Mouse (Mus musculus) adipocyte (in vitro differentiated cells): ENCODE measurements around the gene Ing2.

Experiments
- DNase-seq: peaks from one replicate; pipeline ENCODE4 v3.0.0-alpha.2; 2016; ENCODE audit warnings: low spot score

Gene Ing2

GRCm38 (mm10) chr8:47674140-47674776, 1.1 kb downstream of the Ing2 start:
- DNase-seq = no peak

DNA sequence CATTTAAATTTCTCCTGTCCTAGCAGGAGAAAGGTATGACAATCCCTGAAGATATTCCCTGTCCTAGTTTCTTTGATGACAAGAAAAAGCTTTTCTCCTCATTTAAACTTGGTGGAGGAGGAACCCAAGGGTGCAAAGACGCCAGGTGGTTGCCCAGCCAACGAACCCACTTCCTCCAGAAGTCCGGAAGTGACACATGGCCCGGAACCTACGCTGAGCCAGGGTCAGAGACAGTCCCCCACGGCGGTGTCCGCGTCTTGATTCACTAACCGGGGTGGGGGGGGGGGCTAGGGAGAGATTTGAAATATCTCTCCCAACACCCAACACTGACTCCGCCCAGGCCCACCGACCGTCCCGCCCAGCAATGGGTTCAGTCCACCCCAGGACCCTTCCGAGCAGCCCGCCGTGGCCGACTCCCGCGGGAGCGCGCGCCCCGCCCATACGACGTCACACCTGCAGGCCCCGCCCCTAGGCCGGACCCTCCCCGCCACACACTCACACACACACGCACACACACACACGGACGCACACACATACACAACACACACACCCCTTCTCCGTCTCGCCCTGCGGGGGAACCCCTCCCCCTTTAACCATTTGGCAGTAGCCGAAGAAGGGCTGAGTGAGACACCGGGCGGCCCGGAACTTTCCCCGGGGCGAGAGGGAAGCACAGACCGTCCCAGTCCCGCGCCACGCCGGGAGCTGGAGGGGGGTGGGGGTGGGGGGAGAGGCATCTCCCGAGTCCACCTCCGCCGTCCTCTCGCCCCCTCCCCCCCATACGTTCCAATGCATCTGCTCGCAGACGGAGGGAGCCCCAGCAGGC, 1.8 kb downstream of the Ing2 start:
- DNase-seq = peak; percentile 79

DNA sequence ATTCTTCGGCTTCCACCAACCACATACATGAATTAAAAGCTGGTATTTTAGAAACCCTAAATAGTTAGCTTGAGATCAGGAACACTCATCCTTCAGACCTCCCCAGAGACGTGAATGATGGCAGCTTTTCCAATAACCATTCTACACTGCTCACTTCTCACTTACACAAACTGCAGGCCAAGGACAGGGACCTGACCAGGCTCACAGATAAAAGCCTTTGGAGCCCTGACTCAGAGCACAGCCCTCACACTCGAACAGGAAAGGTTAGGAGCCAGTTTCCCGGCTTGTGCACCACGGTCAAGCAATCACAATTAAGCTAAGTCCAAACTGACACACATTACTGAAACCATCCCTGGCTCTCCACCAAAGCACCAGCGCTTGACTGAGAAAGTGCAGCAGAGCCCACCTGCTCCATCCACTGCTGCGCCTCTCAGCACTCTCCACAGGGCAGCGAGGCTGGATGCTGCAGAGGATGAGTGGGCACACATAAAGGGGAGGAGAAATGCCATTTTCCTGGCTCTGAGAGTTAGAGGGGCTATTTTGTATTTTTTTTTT, 11.0 kb downstream of the Ing2 start:
- DNase-seq = no peak

GRCm38 (mm10) chr8:47663201-47663600, 12.2 kb downstream of the Ing2 start:
- DNase-seq = no peak

DNA sequence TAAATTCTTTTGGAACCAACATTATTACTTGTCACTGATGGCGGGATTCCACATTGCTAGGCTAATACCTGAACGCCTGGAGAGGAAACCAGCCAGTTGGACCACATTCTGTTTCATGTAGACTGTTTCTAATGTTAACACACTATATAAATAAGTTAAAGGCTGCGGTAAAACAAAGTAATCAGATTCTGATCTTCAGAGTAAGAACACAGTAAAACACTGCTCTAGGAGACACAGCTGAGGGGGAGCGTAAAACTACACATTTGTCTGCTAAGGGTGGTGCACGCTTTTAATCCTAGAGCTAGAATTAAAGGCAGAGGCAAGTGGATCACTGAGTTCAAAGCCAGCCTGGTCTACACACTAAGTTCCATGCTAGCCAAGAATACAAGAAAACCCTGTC, 12.6 kb downstream of the Ing2 start:
- no peak for DNase-seq

DNA sequence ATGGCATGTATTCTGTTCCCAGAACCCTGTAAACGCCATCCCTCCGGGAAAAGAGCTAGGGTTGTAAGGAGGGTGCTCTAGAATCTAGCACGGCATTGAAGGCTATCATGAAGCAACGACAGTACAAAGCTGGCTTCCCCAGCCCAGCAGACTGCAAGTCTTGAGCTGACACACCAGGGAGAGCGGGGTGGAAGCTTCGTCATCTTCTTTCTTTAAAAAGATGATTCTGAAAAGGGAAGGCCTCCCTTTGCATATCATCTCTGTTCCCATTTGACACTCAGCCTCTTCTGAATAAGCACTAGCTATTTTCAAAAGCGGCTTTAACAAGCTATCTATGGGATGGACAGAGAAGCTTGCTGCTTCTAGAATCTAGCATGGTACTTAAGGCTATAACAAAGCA, 15.0 kb downstream of the Ing2 start:
- DNase-seq = no peak

GRCm38 (mm10) chr8:47659463-47659862, 15.9 kb downstream of the Ing2 start:
- no peak for DNase-seq

DNA sequence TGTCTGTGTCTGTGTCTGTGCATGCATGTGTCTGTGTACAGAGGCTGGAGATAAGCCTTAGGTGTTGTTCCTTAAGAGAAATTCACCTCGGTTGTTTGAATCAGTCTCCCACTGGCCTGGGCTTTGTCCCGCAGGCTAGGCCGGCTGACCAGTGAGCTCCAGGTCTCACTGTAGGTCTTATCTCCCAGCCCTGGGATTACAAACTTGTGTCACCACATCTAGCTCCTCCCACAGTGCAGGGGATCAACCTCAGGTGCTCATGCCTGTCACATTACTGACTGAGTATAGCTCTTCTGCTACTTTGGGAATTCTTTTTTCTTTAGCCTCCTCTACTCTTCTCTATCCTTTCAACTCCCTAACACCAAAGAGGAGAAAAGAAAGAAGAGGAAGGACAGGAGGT, 20.9 kb downstream of the Ing2 start:
- DNase-seq = no peak

DNA sequence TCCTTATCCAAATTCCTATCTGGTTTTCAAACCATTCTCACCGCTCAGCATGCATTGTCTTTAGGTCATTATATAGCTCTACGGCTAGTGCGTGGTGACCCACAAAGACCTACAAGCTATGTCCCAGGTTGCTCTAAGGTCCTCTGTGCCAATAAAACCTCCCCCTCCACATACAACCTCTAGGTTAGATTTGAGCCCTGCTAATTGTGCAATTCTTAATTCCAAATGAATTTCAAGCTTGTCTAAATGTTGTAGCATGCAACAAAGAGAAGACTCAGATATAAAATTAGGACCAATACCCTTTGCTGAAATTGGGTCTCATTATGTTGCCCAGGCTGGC, 22.6 kb downstream of the Ing2 start:
- no peak for DNase-seq

DNA sequence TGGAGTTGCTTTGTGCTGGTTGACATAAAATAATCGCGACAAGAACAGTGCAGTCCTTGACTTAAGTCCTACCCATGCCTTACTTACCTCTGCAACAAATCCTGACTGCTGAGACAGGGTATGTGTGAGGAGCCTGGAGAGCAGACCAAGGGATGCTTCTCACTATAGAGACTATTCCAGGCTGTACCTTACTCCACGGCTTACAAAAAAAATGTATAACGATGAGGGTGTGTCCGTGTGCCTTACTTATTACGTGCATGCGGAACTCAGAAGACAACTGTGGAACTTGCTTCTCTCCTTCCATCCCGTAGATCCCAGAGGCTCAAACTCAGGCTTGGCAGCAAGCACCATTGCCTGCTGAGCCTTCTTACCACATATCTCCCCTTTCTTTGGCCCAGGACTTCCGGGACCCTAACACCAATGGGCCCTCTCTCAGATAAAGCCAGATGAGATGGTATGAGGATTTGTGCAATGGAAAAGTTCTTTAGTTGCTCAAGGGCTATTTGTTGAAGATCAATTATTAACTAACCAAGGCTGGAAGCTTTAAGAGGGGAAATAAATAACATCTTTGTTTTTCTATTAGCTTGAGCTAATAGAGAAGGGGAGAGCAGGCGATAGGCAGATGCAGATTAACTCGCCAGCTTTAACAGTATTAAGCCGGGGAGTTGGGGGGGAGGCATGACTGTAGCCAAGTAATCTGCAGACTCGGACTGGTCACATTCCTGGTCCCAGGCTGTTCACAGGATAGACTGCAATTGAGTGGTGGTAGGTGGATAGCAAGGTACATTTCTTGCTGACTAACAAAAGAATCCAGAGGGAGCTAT, 23.2 kb downstream of the Ing2 start:
- DNase-seq = no peak

- no peak for DNase-seq
These were observed 24.5 kb downstream of the Ing2 start for GRCm38 (mm10) chr8:47650853-47651252.

DNA sequence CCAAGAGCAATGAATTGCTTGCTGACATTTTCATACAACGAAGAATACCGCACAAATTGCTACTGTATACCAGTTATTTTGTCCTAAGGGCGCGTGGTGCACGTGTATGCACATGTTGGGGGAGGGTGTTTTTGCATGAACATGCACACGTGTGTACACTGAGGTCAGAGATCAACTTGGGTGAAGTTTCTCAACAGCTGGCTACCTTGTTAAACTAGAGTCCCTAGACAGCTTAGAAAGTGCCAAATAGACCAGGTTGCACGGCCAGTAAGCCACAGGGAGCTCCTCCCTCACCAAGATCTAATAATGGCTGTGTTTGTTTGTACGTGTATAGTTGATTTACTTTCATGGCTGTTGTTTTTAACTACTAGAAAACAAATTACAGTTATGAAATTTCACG, 25.8 kb downstream of the Ing2 start:
- no peak for DNase-seq

- DNase-seq = no peak
These were observed 32.8 kb downstream of the Ing2 start for GRCm38 (mm10) chr8:47642514-47643064.

DNA sequence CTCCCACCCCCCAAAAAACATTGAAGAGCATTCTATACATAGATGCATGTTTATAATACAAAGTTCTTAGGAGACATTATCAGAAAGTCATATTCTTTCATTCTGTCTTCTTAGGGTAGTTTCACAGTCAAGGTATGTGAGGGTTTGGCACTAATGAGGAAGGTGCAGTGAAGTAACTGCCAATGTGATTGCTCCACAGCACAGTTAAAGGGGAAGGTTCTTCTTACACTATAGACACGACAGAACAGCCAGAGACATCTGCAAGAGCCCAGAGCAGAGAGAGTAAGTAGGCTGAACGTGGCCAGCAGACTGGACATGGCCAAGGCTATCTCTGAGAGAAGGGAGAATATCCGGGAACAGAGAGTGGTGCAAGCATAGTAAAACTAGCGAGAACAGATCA, 38.2 kb downstream of the Ing2 start:
- no peak for DNase-seq

DNA sequence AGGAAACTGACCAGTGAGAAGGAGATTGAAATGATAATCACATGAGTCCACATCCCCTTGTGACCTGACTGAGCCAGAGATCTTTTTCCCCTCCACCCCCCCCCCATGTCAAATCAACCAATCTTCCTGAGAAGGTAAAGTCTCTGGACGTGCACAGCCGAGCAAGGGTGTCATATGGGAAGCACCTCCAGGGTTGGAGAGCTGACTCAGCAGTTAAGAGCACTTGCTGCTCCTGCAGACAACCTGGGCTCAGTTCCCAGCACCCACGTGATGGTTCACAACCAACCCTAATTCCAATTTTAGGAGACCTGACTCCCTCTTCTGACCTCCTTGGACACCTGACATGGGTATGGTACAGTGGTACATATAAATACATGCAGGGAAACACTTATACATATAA, 39.3 kb downstream of the Ing2 start:
- DNase-seq = no peak

DNA sequence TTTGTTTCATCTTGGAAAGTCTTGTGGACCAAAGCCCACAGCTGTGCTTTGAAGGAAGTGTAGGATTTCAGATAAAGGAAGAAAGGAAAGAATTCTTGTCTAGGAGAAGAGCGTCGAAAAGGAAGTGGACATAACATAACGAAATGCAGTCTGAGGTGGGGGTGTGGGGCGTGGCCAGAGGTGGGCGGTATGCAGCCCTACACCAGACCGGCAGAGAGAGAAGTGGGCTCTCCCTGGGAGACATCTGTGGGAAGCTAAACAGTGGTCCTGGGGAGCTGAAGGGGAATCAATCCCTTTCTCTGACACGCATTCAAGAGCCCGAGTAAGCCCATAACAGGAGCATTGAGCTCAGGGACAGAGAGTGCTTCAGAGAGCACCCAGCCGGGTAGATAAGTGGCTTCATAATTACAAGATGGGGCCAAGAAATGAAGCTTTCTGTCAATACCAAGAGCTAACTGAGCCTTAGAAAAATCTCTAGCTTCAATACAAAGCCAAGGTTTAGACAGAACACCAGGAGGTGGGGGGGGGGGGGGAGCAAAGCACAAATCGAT, 40.5 kb downstream of the Ing2 start:
- no peak for DNase-seq

DNA sequence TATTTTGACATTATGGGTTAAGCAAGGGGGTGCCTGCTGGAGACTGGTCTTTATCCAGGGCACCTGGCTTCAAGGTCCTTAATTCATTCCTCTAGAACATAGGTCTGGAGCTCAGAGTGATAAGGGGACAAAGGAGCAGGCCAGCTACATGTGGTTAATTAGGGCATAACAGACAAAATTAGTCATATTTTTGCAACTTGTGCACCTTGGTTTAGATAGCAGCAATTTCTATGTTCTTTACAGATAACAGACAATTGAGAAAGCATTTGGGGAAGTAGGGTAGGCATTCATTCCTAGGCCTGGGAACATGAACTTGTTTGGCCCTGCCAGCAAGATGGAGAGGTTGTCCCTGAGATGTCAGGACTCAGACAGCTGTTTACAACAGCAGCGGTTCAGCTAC, 54.2 kb downstream of the Ing2 start:
- no peak for DNase-seq
